Mouse (Mus musculus): Measurements from ENCODE around the gene Mip. TPM values are rescaled to one million over a fixed set of nuclear protein-coding genes. Genes with fewer than 3 reads are reported as not detected.

Mip gene
- polyA plus RNA-seq (2015; fragmentation: Nextera tagmentation; extraction: Ambion mirVana): not detected in 2 replicates

GRCm38 (mm10) chr10:128225538-128225937, at the start of gene Mip:
Gene Mip (plus strand): TSS chr10:128225838.

GRCm38 (mm10) chr10:128179989-128180388, 45.6 kb upstream of the Mip start, which contains the start of gene Rbms2:
Gene Rbms2 (minus strand): TSS chr10:128180297.

GRCm38 (mm10) chr10:128194024-128194550, 31.6 kb upstream of the Mip start, which contains the start of gene Gls2:
Gene Gls2 (plus strand): TSS chr10:128194457.

GRCm38 (mm10) chr10:128211390-128212108, 14.1 kb upstream of the Mip start, which contains the start of gene Spryd4:
Gene Spryd4 (minus strand): TSS chr10:128211807.

GRCm38 (mm10) chr10:128231697-128232419, 6.2 kb downstream of the Mip start, which contains the start of gene Timeless:
Gene Timeless (plus strand): TSS chr10:128232065.

GRCm38 (mm10) chr10:128253677-128254255, 28.1 kb downstream of the Mip start, which contains the start of gene Apon:
Gene Apon (plus strand): TSS chr10:128254096.

GRCm38 (mm10) chr10:128268371-128268770, 42.7 kb downstream of the Mip start, which contains the start of gene Apof:
Gene Apof (plus strand): TSS chr10:128268671.

GRCm38 (mm10) chr10:128270287-128270841, 44.7 kb downstream of the Mip start, which contains the start of gene Stat2:
Gene Stat2 (plus strand): TSS chr10:128270559.

Other genes starting within 250 kb of the Mip start
- gene Hsd17b6, start 218.2 kb upstream of the Mip start, polyA plus RNA-seq (2015; fragmentation: Nextera tagmentation; extraction: Ambion mirVana): not detected in 2 replicates
- gene Prim1, start 210.7 kb upstream of the Mip start, polyA plus RNA-seq (2015; fragmentation: Nextera tagmentation; extraction: Ambion mirVana): 24.3 and 26.1 TPM in 2 replicates
- gene Naca, start 190.3 kb upstream of the Mip start, polyA plus RNA-seq (2015; fragmentation: Nextera tagmentation; extraction: Ambion mirVana): 431 and 441 TPM in 2 replicates
- 362 and 422 TPM in 2 replicates for gene Ptges3, start 166.9 kb upstream of the Mip start, polyA plus RNA-seq (2015; fragmentation: Nextera tagmentation; extraction: Ambion mirVana)
- gene Atp5b, start 142.6 kb upstream of the Mip start, polyA plus RNA-seq (2015; fragmentation: Nextera tagmentation; extraction: Ambion mirVana): 2,307 and 2,329 TPM in 2 replicates
- gene Baz2a, start 134.3 kb upstream of the Mip start, polyA plus RNA-seq (2015; fragmentation: Nextera tagmentation; extraction: Ambion mirVana): 10.3 and 11.0 TPM in 2 replicates
- gene Rbms2, start 45.5 kb upstream of the Mip start, polyA plus RNA-seq (2015; fragmentation: Nextera tagmentation; extraction: Ambion mirVana): 6.5 and 7.0 TPM in 2 replicates
- 2.4 and 3.4 TPM in 2 replicates for gene Gls2, start 31.4 kb upstream of the Mip start, polyA plus RNA-seq (2015; fragmentation: Nextera tagmentation; extraction: Ambion mirVana)
- 25.4 and 26.1 TPM in 2 replicates for gene Spryd4, start 14.0 kb upstream of the Mip start, polyA plus RNA-seq (2015; fragmentation: Nextera tagmentation; extraction: Ambion mirVana)
- 11.0 and 13.3 TPM in 2 replicates for gene Timeless, start 6.2 kb downstream of the Mip start, polyA plus RNA-seq (2015; fragmentation: Nextera tagmentation; extraction: Ambion mirVana)
- gene Apon, start 28.3 kb downstream of the Mip start, polyA plus RNA-seq (2015; fragmentation: Nextera tagmentation; extraction: Ambion mirVana): not detected in 2 replicates
- gene Apof, start 42.8 kb downstream of the Mip start, polyA plus RNA-seq (2015; fragmentation: Nextera tagmentation; extraction: Ambion mirVana): 0.52 and 0.73 TPM in 2 replicates
- gene Stat2, start 44.7 kb downstream of the Mip start, polyA plus RNA-seq (2015; fragmentation: Nextera tagmentation; extraction: Ambion mirVana): 12.7 and 12.8 TPM in 2 replicates
- 0.13 and 0.40 TPM in 2 replicates for gene Il23a, start 72.9 kb downstream of the Mip start, polyA plus RNA-seq (2015; fragmentation: Nextera tagmentation; extraction: Ambion mirVana)
- 11.9 and 14.3 TPM in 2 replicates for gene Pan2, start 77.5 kb downstream of the Mip start, polyA plus RNA-seq (2015; fragmentation: Nextera tagmentation; extraction: Ambion mirVana)
- gene Cnpy2, start 96.6 kb downstream of the Mip start, polyA plus RNA-seq (2015; fragmentation: Nextera tagmentation; extraction: Ambion mirVana): 196 and 205 TPM in 2 replicates
- gene Cs, start 111.9 kb downstream of the Mip start, polyA plus RNA-seq (2015; fragmentation: Nextera tagmentation; extraction: Ambion mirVana): 251 and 275 TPM in 2 replicates
- gene Coq10a, start 143.2 kb downstream of the Mip start, polyA plus RNA-seq (2015; fragmentation: Nextera tagmentation; extraction: Ambion mirVana): 53.4 and 56.3 TPM in 2 replicates
- gene Ankrd52, start 151.3 kb downstream of the Mip start, polyA plus RNA-seq (2015; fragmentation: Nextera tagmentation; extraction: Ambion mirVana): 10.7 and 13.3 TPM in 2 replicates
- 0.67 and 1.3 TPM in 2 replicates for gene Slc39a5, start 175.4 kb downstream of the Mip start, polyA plus RNA-seq (2015; fragmentation: Nextera tagmentation; extraction: Ambion mirVana)
- gene Nabp2, start 185.7 kb downstream of the Mip start, polyA plus RNA-seq (2015; fragmentation: Nextera tagmentation; extraction: Ambion mirVana): 145 TPM in 2 replicates
- gene Rnf41, start 185.8 kb downstream of the Mip start, polyA plus RNA-seq (2015; fragmentation: Nextera tagmentation; extraction: Ambion mirVana): 65.5 and 72.9 TPM in 2 replicates
- 93.1 and 115 TPM in 2 replicates for gene Smarcc2, start 233.4 kb downstream of the Mip start, polyA plus RNA-seq (2015; fragmentation: Nextera tagmentation; extraction: Ambion mirVana)